Mouse (Mus musculus) retina, adult 2 months (tissue): ENCODE data around the gene Bace2.

Source experiments
- DNase-seq: peaks from one replicate; pipeline ENCODE4 v3.0.0-alpha.2; 2012; ENCODE audit warnings: low read depth, low spot score

Bace2 gene

DNA sequence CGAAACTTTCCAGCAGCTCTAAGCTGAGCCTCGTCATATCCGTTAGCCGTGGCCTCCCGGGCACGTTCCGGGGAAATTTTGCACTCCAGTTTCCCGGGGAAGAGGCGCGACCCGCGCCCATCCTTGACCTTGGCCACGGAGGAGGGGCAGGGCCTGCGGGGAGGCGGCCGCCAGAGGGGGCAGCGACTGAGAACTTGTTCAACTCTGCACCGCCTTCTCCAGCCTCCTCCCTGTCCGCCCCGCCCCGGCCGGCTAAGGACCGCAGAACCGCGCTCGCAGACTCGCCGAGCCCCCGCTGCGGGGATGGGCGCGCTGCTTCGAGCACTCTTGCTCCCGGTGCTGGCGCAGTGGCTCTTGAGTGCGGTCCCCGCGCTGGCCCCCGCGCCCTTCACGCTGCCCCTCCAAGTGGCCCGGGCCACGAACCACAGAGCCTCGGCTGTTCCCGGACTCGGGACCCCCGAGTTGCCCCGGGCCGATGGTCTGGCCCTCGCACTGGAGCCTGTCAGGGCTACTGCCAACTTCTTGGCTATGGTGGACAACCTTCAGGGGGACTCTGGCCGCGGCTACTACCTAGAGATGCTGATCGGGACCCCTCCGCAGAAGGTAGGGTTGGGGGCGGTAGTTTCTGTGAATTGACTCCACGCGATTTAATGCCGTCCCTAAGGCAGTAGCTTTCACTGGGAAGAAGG lies at the start of gene Bace2:
Gene Bace2 (plus strand): TSS at position 244 of the 689 bp plus-strand sequence.
- no peak for DNase-seq

DNA sequence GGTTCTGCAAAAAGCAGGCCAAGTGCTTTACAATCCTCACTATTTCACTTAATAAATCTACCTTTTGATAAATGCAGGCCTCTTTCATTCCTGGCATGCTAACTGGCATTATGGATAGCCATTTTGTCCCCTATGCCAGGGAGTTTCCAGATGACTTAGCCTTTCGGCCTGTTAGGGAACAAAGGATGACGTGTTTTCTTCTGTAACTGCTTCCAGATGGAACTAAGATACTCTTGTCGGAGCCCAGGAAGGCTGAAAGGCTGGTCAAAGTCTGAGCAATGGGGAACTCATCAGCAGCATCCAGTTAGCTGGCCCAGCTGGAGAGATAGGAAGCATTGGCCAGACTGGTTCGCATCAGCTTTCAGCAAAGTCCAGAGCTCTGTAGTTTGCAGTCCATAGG lies 48.9 kb upstream of the Bace2 start:
- no peak for DNase-seq

DNA sequence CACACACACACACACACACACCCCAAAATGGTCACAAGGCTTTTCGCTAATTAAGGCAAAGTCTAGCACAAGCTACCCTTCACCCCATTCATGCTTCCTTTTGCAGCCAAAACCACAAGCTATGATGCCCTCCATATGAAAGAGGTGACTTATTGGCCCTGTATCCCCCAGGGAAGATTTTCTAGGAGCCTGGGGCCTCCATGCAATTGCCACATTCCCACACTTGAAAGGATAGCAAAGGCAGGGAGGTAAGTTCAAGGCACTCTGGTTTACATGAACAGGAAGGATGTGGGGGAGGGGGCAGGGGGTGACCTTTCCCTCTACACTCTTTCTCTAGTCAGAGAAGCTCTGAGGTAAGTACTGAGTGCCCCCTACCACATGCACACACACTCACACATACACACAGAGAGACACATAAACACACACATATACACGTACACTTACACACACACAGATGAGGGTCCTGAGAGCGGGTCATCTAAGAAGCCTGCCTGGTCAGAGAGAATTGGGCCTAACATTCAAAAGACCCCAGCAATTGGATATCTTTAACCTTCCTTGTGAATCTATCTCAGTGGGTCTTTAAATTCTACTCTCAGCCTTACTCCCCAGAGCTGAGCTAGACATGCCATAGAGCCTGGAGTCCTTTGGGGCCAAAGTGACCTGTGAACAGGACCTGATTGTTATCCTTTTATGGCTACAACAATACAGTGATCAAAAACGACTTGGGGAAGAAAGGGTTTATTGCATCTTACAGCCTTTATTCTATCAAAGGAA lies 46.6 kb upstream of the Bace2 start:
- no peak for DNase-seq

DNA sequence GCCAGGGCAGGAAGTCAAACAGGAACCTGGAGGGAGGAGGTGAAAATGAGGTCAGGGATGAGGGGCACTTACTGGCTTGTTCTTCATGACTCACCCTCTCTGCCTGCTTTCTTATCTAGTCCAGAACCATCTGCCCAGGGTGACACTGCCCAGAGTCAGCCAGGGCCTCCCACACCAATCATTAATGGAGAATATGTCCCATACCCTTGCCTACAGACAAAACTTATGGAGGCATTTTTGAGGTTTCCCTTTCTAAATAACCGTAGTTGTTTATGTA lies 46.0 kb upstream of the Bace2 start:
- DNase-seq = no peak

DNA sequence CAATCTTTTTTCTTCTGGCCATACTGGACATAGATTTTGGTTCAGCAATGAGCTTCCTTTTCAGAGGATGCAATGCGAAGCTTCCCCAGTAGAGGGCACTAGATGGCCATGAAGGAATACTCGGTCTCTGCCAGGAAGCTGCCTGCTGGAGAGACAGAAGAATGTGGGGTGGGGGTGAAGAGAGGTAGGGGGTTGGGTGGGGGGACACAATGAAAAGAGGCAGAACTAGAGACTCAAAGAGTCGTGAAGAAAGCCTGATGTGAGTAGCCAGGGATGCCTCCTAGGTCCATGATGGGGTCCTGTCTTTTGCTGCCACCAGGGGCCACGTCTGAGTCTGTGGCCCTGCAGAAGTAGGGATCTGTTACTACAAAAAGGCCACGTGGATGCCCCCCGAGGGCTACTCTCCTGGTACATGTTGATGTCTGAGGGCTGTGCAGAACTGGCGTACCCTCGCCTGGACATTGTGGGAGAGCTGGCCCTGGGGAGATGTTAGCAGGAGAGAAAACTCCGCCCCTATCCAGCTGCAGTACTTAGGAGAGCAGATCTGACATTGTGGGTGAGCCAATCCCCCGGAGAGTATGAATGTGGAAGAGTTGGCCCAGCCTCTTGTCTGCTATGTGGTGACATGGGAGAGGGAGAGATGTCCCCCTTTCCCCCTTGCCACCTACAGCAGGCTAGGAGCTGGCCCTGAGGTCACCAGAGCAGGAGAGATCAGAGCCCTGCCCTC lies 43.4 kb upstream of the Bace2 start:
- DNase-seq = peak; percentile 41

DNA sequence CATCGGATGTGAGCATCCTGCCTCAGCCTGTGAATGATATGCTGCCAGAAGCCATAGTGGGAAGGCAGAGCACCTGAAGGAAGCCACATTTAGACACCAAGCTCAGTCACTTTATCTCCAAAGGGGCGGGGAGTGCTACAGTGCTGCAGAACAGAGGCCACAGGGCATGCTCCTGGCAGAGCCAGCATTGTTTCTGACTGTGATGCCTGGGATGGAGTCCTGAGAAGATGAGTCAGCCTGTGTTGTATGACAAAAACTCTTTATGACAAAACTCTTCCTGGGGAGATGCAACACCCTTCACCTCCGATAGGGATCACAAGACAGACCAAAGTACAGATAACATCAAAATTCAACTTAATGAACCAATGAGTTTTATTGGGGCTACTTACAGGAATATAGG lies 35.0 kb upstream of the Bace2 start:
- DNase-seq = no peak

DNA sequence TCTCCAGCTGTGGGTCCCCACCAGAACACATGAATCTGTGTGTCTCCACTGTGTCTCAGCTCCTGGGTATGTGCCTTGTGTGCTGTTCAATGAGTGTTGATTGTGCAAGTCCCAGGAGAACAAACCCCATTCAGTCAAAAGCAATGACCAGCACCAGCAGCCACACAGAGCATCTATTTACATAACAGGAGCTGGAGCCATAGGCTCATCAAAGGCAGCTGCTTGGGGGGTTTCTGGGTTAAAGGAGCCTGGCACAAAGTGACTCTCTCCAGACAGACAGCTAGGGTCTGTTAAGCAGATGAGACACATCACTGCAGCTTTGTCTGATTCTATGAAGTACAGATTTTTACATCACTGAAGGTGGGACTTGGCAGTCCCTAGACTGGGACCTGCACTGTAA lies 33.9 kb upstream of the Bace2 start:
- DNase-seq = no peak

DNA sequence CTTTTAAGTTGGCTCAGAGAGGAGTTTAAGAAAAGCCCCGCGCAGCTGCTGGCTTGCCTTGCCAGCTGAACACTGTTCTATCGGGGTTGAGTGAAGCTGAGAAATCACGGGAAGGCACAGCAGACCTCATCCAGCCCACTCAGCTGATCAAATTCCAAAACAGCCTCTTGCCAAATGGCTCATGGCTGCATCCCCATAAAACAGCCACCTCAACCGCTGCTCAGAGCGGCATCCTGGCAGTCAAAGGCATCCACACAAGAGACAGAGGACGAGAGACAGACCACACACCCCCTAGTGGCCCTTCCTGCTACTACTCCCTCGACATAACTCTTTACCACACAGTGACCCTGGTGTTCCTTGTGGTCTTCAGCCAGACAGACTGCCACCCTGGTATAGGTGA lies 30.6 kb upstream of the Bace2 start:
- no peak for DNase-seq

DNA sequence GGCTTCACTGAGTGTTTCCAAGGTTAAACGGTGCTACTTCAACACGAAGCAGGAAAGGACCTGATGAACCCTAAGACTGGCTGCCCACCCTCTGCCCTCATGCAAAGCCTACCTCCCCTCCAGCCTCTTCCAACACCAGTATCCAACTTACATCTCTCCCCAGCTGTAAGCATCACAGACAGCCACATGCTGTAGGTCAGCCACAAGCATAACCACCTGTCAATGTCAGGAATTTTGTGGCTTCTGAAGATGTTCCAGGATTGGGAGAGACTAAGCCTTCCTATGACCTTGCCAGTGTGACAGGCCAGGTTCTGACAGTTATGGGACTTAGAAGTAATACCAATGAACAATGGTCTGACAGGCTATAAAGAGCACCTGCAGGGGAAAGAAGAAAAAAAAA lies 27.9 kb upstream of the Bace2 start:
- DNase-seq = no peak

DNA sequence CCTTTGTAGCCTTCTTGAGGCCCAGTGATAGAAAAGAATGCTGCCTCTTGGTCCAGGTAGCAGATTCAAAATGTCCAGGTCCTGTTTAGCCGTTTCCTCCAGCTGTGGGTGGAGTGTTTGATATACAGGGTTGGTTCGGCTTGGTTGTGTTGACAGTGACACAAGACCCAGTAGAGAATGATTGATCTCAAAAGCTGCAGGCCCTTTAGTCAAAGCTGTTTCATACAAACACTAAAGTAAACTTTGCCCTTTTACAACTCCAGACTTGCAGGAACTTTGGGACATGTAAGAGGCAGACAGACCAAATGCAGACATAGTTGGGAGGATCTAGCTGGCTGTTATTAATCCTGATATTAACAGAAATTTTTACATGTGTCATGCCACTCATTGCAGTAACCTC lies 3.5 kb upstream of the Bace2 start:
- DNase-seq = no peak

DNA sequence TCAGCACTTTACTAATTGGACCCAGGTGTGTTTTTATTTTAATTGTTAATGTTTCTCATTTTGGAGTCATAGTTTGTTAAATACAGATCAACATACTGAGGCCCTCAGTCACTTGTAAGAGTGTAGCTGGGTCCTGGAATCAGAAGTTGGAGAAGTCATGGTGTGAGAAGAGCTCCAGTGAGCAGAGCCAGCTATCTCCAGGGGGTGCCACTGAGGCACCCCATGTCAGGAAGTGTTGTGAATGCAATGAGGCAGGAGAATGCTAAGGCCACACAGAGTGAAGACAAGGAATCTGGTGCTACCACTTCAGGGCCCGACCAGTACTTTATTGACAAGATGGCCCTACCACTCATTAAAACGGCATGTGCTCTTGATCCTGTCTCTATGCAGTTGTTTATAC lies 1.9 kb upstream of the Bace2 start:
- no peak for DNase-seq

DNA sequence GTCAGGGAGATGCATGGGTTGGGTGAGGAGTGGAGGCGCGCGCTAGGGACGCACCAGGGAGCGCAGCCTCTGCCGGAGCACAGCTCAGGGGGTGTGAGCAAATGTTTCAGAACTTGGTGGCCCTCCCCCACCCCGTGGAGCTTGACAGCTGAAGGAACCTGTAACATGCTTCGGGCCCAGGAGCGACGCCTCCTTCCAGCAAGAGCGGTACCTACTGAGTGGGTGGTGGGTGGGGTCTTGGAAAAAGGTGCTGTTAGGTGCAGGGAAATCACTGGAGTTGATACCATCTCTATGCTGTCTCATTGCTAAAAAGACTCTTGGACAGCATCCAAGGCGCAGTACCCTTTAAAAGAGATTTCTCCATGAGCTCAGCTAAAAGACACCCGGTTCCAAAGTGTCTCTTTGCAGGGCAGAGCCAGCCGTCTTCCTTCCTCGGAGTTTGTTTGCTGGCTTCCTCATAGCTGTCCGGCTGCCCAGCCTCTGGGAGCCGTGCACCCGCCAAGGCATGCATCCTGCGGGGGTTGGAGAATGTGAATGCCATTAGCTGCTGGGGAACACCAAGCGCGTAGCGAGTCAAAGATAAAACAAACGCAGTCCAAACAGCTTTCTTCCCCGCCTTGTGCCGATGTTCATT lies 763 bp downstream of the Bace2 start:
- no peak for DNase-seq

DNA sequence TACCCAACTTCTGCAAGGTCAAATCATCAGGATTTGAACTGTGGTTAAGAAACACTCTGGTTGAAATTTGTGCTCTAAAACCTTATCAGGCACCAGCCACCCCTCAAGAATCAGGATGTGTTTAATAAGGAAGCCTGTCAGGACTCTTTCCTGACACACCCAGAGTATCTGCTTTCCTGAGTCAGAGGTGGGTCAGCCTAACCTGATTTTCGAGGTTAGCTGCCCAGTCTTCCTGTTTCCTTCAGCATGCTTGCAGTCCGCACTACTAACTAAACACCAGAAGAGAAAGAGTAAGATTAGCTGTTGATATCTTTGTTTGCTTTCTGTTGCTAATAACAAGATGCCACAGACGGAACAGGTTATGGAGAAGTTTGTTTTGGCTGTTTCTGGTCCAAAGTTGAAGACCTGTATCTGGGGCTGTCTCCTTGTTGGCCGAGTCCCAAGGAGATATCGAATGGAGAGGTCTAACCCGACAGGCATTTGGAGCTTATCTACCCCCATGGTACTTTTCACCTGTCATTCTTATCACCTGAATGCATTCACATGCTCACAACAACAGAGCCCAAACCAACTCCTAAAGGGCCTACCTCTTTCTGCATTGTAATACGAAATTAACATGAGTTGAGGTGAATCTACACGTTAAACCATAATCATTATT lies 5.8 kb downstream of the Bace2 start:
- DNase-seq = no peak

DNA sequence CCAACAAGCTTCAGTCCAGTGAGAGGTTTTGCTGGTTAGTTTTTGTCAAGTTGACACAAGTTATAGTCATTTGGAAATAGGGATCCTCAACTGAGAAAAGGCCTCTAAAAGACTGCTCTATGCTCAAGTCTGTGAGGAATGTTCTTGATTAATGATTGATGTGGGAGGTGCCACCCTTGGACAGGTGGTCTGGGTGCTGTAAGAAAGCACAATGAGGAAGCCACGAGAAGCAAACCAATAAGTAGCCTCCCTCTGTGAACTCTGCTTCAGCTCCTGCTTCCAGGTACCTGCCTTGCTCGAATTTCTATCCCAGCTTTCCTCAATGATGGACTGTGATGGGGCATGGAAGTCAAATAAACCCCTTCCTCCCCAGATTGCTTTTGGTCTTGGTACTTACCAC lies 9.6 kb downstream of the Bace2 start:
- no peak for DNase-seq

DNA sequence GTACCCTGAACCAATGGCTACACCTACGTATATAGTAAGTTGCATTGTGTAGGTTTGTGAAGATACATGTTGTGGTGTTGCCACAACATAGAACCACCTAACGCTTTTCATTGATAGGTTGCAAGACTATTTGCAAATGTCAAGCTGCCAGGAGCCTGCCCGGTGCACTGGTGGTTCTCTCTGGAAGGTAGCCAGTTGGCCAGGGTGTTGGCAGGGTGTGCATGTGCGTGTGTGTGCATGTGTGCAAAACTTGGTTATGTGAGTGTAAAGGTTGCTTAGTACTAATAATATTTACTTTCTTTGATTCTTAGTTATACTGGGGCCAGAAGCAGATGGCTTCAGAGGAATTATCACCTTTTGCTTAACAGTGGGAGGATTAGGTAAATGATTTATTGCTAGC lies 13.7 kb downstream of the Bace2 start:
- no peak for DNase-seq

DNA sequence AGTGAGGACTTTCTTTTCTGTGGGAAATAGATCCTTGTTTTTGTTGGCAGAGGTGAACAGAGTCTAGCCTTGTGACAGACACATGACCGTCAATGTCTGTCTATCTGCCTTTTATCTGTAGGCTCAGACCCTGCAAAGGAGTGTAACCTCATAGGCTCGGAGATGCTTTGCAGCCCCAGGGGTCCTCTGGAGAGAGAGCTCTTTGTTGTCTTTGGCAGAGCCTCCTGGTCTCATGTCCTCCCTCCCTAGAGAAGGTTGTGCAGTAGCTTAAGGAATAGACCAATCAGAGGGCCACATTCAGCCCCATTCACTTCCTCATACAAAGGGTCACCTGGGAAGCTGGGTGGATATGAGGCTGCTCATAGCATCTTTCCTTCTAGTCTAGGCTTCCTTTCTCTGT lies 31.4 kb downstream of the Bace2 start:
- no peak for DNase-seq

DNA sequence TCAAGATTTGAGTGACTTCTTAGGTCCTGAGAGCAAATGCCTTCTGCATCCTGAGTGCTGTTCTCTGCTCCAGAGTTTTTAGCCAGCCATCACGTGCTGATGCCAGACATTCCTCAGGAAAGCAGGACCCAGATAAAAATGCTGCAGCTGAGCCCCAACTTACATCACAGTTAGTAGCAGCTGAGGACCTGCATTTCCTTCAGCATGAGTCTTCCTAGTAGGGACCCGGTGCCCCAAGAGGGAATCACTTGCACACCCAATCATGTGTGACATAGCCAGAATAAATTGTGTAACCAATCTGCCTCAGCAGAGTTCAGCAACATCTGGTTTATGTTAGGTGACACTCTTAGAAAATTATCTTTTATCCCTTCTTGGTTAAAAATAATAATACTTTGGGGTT lies 34.7 kb downstream of the Bace2 start:
- no peak for DNase-seq

DNA sequence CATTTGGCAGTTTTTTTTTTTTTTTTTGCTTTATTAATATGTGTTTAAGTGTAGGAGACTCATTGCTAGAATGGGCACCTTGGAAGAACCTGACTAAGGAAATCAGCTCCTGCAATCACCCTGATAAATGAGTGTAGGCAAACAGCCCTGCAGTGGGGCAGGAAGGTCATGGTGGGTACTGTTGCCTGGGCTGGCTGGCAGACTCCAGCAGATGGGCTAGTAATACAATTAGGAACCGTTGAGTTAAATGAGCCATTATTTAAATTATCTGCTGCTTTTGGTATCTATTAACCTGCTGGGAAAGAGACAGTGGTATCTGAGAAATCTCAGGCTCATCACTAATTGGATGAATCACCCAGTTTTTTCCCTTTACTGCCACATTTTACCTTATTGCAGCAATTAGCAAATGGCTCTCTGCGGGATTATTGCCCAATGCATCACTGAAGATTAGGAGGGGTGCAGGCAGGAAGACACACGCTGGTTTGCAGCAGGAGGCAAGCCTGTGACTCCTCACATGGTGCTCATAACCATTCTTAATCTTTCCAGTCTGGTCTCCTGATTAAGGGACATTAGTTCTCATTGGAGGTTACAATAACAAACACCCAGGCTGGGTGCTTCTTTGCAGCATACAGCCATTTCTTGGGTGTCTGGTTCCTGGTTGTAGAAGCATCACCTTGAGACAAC lies 35.3 kb downstream of the Bace2 start:
- DNase-seq = no peak

DNA sequence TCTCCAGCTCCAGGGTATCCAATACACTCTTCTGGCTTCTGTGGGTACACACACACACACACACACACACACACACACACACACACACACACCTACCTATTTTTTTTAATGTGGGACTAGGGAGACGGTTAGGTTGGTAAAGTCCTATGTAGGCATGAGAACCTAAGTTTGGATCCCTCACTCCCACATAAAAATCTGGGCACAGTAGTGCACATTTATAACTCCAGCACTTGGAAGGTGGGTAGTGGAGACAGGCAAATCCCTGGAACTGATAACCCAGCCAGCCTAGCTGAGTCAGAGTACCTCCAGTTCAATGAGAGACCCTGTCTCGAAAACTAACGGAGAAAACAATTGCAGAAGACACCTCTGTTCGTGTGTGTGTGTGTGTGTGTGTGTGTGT lies 39.9 kb downstream of the Bace2 start:
- DNase-seq = no peak

DNA sequence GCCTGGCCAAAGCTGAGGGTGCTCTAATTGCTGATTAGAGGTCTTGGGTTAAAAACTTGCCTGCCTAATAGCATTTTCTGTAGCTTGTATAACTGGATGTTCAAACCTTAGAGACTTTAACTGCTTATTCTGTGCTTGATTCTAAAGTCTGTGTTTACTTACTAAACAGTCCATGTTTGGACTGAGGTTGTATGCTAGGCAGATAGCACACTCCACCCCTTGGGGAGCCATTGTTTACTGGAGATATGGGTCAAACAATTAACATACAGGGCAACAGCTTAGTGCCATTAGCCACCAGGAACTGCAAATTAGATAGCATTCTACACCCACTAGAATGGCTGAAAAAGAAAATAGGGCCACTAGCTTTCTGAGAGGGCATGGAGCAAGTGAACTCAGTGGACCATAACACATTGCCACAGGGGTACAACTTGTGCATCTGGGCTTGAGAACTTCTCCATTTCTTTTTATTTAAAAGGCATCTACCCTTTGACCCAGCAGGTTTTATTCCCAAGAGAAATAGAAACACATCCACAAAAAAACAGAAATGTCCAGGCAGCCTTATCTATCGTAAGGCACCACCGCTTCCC lies 41.5 kb downstream of the Bace2 start:
- no peak for DNase-seq

DNA sequence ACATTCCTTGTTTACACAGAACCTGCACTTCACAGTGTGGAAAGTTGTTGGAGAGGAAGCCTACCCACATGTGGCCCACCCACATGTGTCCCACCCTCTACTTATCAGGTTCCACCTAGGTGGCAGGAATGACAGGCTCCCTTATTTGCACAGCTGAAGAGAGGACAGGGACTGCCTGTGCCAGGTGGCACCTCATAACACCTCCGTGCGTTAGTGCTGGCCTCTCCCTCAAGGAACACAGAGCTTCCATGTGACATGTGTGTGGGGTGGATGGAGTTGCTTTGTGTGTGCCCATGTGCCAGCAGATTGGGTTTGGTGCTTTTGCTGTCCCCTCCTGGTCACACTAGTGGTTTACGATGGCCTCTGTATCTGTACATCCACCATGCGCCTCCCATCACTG lies 43.4 kb downstream of the Bace2 start:
- no peak for DNase-seq
